Mouse (Mus musculus) bone marrow, adult 2 months (tissue): ENCODE data around the gene Golt1a. TPM values are rescaled to one million over a fixed set of nuclear protein-coding genes. Genes with fewer than 3 reads are reported as not detected.

Experiments used
- H3K27ac ChIP-seq: fragments of 200-500 bp; 2 replicates; pipeline ENCODE4 v1.5.1; 2012; ENCODE audit warnings: low read depth, mild to moderate bottlenecking, control low read depth, inconsistent platforms, low read length; ENCODE audit not compliant: control insufficient read depth, poor library complexity, insufficient read depth
- H3K4me1 ChIP-seq: fragments of 200-500 bp; 2 replicates; pipeline ENCODE4 v1.6.1; 2011; ENCODE audit warnings: low read length; ENCODE audit not compliant: control insufficient read depth, insufficient read depth
- H3K4me3 ChIP-seq: fragments of 200-500 bp; replicated peaks from 2 replicates; pipeline ENCODE3; 2011; ENCODE audit warnings: mild to moderate bottlenecking, low read depth, low read length, control low read depth; ENCODE audit not compliant: control insufficient read depth
- CTCF ChIP-seq: fragments of 200-500 bp; IDR thresholded peaks from 2 replicates; pipeline ENCODE4 v1.5.1; 2011; ENCODE audit warnings: low read length, control low read depth; ENCODE audit not compliant: control insufficient read depth, insufficient read depth
- POLR2A ChIP-seq: fragments of 200-500 bp; IDR thresholded peaks from 2 replicates; pipeline ENCODE4 v1.6.1; 2011; ENCODE audit warnings: low read depth, mild to moderate bottlenecking, control low read depth, low read length, borderline replicate concordance; ENCODE audit not compliant: control insufficient read depth
- WGBS: fragments of 180-500 bp; shearing (Covaris S2); methylation state at CpG from one replicate; pipeline ENCODE4 v1.1.7; 2018; 5-methylcytosine and 5-hydroxymethylcytosine counted together
- polyA plus RNA-seq: library from polyadenylated mRNA; stranded (reverse); fragments of >200 nt; gene quantifications from 2 replicates; pipeline ENCODE4 v1.2.4, GENCODE M21; 2011; ENCODE audit warnings: low replicate concordance; ENCODE audit not compliant: missing spikeins, insufficient read depth, insufficient read length

Gene Golt1a
- polyA plus RNA-seq, 1 experiment: not detected

DNA sequence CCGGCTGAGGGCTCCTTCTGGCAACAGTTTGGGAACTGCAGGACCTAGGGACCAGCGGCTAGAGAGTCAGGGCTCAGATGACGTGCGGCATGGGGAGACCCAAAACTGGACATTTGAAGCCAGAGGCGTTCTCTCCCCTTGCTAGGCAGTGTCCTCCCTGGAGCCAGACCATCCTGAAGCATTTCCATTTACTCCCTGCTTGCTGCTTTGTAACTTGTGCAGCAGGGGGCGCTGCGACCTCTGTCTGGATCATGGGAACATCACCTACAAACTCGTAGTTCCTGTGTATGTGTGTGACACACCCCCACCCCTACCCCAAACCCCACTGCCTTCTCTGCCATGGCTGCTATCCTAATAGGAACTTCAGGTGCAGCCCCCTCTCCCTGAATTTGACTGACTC lies 4.8 kb downstream of the Golt1a start:
- Histone ChIP-seq H3K27ac (no peak overlapping the region), H3K4me1 (no peaks in the 10 kb centered on the region), H3K4me3 (no peak overlapping the region)
- WGBS: 27% methylated on average over 8 of the region's 8 CpGs
- peak; percentile 75 for TF ChIP-seq CTCF
- TF ChIP-seq POLR2A: no peak

DNA sequence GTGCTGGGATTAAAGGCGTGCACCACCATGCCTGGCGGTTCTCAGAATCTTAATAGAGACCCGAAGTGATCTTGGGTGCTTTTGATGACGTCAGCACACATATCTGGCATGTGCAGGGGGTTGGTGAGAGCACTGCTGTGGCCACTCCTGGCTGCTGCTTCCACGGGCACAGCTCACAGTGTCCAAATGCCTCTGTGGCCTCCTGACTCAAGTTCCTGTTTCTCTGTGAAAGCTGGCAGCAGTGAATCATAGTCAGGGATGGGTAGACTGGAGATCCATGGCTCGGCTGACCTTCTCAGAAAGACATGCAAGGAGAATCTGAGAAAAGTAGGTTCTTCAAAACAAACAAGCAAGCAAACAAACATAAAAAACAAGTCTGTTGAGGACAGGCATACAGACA lies 6.2 kb downstream of the Golt1a start:
- 49% methylated on average over 6 of the region's 6 CpGs for WGBS
- no peaks in the 10 kb centered on the region for H3K4me1 ChIP-seq
- TF ChIP-seq CTCF: no peak
- TF ChIP-seq POLR2A: no peak
- H3K27ac ChIP-seq: no peak overlapping the region
- no peak overlapping the region for H3K4me3 ChIP-seq

DNA sequence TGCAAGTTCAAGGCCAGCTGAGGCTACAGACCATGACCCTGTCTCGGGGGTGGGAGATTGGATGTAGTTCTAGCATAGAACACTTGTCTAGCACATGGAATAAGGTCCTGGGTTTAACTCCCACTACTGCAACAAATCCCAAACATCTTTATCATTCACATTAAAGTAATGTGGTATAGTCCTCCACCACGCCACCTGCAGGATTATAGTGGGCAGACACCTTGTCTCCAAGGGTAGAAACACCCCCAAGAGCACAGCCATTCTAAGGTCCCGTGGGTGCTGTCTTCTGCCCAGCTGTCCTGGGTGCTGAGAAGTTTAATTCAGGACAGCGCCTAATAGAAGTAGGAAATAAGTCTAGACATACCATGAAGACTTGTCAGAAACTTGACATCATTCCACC lies 7.0 kb downstream of the Golt1a start:
- H3K4me1 ChIP-seq: no peaks in the 10 kb centered on the region
- H3K27ac ChIP-seq: no peak overlapping the region
- TF ChIP-seq CTCF: no peak
- TF ChIP-seq POLR2A: no peak
- no peak overlapping the region for H3K4me3 ChIP-seq
- WGBS: 66% methylated on average over 4 of the region's 4 CpGs

DNA sequence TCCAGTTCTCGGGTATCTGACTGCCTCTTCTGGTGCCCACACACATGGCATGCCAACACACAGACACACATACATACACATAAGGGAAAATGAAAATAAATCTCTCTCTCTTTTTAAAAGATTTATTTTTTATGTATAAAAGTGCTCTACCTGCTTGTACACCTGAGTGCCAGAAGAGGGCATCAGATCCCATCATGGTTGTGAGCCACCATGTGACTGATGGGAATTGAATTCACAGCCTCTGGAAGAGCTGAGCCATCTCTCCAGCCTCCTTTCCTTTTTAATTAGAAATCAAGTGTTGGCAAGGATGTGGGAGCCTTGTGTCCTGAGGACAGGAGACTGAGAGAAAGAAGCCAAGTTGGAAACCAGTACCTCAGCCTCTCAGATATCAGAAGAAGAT lies 7.5 kb downstream of the Golt1a start:
- no peak overlapping the region for H3K4me3 ChIP-seq
- TF ChIP-seq POLR2A (no peak), CTCF (no peak)
- H3K27ac ChIP-seq: no peak overlapping the region
- 62% methylated on average over 1 of the region's 1 CpGs for whole genome bisulfite sequencing
- H3K4me1 ChIP-seq: no peaks in the 10 kb centered on the region

DNA sequence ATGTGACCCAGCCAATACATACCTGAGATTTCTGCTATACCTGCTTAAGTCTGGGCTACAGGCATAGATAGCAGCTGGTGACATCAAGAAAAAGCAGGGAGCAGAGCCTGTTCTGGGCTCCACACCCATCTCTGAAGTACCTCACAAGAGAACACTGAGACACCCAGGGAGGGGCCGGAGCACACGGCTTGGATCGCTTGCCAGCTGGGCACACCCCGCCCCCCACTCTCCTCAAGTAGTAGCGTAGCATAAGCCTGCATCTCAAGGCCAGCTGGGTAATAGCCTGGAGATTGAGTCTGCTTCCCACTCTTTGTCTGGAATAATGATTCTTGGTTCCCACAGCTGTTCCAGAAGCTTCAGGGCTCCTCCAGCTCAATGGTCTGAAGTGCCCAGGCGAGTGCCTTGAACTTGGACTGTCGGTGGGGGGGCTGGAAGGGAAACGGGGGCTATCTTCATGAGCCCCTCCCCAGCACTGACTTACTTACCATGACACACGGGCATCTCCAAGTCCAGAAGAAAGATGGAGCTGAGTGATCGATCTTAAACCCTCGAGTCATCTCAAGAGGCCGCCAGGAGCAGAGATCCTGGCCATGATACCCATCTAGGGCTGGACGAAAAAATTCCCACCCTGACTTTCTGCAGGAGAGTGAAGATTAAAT lies 11.8 kb downstream of the Golt1a start, which contains the start of gene Kiss1:
TSS of gene Kiss1 (plus strand) at position 609 of the 659 bp plus-strand sequence.
- WGBS: 78% methylated on average over 13 of the region's 13 CpGs
- no peak for TF ChIP-seq POLR2A
- no peak for TF ChIP-seq CTCF
- H3K4me1 ChIP-seq: no peaks in the 10 kb centered on the region
- no peak within 1 kb of the TSS for H3K27ac ChIP-seq
- no peak within 1 kb of the TSS for H3K4me3 ChIP-seq

DNA sequence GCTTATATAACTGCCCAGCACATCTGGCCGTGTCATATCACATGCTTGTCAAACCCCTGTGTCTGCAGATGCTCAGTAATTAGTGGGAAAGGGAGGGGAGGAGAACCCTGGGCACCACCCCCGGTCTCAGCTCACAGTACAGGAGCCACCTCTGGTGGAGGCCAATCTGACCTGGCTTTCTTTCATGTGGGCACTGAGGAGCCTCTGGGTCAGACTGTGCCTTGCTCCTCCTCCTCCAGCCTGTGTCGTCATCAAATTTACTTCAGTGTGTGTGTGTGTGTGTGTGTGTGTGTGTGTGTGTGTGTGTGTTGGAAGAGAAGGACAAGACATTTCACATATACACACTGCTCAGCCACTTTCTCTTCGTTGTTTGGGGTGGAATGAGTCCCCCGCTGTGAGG lies 13.7 kb downstream of the Golt1a start:
- no peak for TF ChIP-seq POLR2A
- no peak for TF ChIP-seq CTCF
- WGBS: 45% methylated on average over 5 of the region's 5 CpGs
- Histone ChIP-seq H3K4me1 (no peaks in the 10 kb centered on the region), H3K27ac (no peak overlapping the region), H3K4me3 (no peak overlapping the region)

DNA sequence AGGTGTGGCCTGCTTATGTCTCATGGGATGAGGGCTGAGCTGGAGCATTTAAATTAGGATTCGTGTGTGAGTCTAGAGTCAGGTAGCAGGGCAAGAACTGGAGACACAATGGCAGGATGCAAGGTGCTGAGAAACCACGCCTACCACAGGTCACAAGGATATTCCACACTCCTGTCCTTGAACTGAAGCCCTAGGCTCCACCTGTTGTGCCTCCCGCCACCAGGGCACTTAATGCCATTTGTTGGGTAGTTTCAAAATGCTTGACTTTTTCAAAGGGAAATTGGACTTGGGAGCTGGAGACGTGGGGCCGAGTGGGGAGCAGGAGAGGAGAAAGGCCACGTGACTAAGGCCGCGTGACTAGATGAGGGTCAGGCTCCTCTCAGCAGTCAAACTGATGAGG lies 16.4 kb downstream of the Golt1a start:
- H3K27ac ChIP-seq: no peak overlapping the region
- 85% methylated on average over 8 of the region's 8 CpGs for WGBS
- H3K4me1 ChIP-seq: no peaks in the 10 kb centered on the region
- H3K4me3 ChIP-seq: no peak overlapping the region
- no peak for TF ChIP-seq CTCF
- no peak for TF ChIP-seq POLR2A

DNA sequence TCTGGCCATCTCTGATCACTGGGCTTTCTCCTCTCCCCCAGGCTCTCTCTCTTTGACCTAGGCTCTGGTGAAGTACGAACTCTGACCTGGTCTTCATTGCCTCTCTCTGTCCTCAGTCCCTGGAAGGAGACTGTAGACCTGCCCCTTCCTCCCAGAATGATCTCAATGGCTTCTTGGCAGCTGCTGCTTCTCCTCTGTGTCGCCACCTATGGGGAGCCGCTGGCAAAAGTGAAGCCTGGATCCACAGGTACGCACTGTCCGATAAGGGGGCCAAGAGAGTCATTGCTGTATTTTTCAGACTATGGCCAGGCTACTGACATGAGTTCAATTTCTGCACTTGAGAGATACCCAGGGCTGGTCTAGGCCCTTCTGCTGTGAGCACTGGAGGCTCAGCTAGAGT lies 17.5 kb downstream of the Golt1a start:
- TF ChIP-seq CTCF: no peak
- TF ChIP-seq POLR2A: no peak
- no peaks in the 10 kb centered on the region for H3K4me1 ChIP-seq
- no peak overlapping the region for H3K4me3 ChIP-seq
- H3K27ac ChIP-seq: no peak overlapping the region
- WGBS: 71% methylated on average over 5 of the region's 5 CpGs
